Mouse (Mus musculus) spleen, postnatal 36 days (tissue): ENCODE results near the gene Tmem170b.
"Not testable (repeated sequence)": the region's sequence is repeated elsewhere in the genome, so short reads cannot be mapped to it uniquely, and the experiment has no call there.

ENCODE experiments used
- DNase-seq, 2 experiments: peaks; one replicate each; pipeline ENCODE4 v3.0.0; 2022; ENCODE audit warnings: low spot score in 2 of 2, mixed read lengths in 1 of 2

Tmem170b gene

GRCm38 (mm10) chr13:41669951-41670350 is 64.2 kb downstream of the Tmem170b start:
- DNase-seq: no peak

- no peak for DNase-seq
Observed at GRCm38 (mm10) chr13:41670386-41671130, 64.9 kb downstream of the Tmem170b start.

GRCm38 (mm10) chr13:41671136-41671705 is 65.5 kb downstream of the Tmem170b start:
- no peak for DNase-seq

- not testable (repeated sequence) for DNase-seq
Observed at GRCm38 (mm10) chr13:41672904-41673303, 67.2 kb downstream of the Tmem170b start.

- no peak for DNase-seq
Observed at GRCm38 (mm10) chr13:41673541-41673940, 67.8 kb downstream of the Tmem170b start.

GRCm38 (mm10) chr13:41674608-41675007 is 68.9 kb downstream of the Tmem170b start:
- not testable (repeated sequence) for DNase-seq

- no peak for DNase-seq
Observed at GRCm38 (mm10) chr13:41675498-41675897, 69.8 kb downstream of the Tmem170b start.

GRCm38 (mm10) chr13:41675966-41676835 is 70.5 kb downstream of the Tmem170b start:
- no peak for DNase-seq

GRCm38 (mm10) chr13:41676836-41677186 is 71.1 kb downstream of the Tmem170b start:
- DNase-seq: no peak

GRCm38 (mm10) chr13:41680854-41681549 is 75.3 kb downstream of the Tmem170b start:
- no peak for DNase-seq

- DNase-seq: no peak
Observed at GRCm38 (mm10) chr13:41682341-41683119, 76.8 kb downstream of the Tmem170b start.

- no peak for DNase-seq
Observed at GRCm38 (mm10) chr13:41683356-41684012, 77.8 kb downstream of the Tmem170b start.

GRCm38 (mm10) chr13:41685499-41685898 is 79.8 kb downstream of the Tmem170b start:
- no peak for DNase-seq

GRCm38 (mm10) chr13:41689055-41689454 is 83.3 kb downstream of the Tmem170b start:
- no peak for DNase-seq

- peak in 1 of 2 experiments; percentile 6 for DNase-seq
Observed at GRCm38 (mm10) chr13:41689598-41690045, 83.9 kb downstream of the Tmem170b start.
